Mouse (Mus musculus) layer of hippocampus, adult 9-11 months (tissue): ENCODE data around the gene Cenpp.

ENCODE experiments used
- DNase-seq: peaks from one replicate; pipeline ENCODE4 v3.0.0; 2022

Gene Cenpp

GRCm38 (mm10) chr13:49652481-49653179 is at the start of gene Cenpp, which contains the start of gene Nol8:
TSS of gene Cenpp (minus strand) at chr13:49652785.
TSS of gene Nol8 (plus strand) at chr13:49653078.
- peak; percentile 98 for DNase-seq

- peak; percentile 56 for DNase-seq
These were observed 38.5 kb upstream of the Cenpp start for GRCm38 (mm10) chr13:49691056-49691455.

- peak; percentile 41 for DNase-seq
These were observed 31.7 kb upstream of the Cenpp start for GRCm38 (mm10) chr13:49684266-49684665.

GRCm38 (mm10) chr13:49682233-49682846 is 29.8 kb upstream of the Cenpp start:
- DNase-seq = no peak

GRCm38 (mm10) chr13:49681351-49682232 is 29.0 kb upstream of the Cenpp start, which contains the start of gene Iars:
TSS of gene Iars (plus strand) at chr13:49682100.
- peak; percentile 99 for DNase-seq

- DNase-seq = no peak
These were observed 25.2 kb upstream of the Cenpp start for GRCm38 (mm10) chr13:49677793-49678192.

- DNase-seq = no peak
These were observed 576 bp upstream of the Cenpp start for GRCm38 (mm10) chr13:49653180-49653541.

GRCm38 (mm10) chr13:49651781-49652351 is 719 bp downstream of the Cenpp start:
- no peak for DNase-seq

GRCm38 (mm10) chr13:49651136-49651535 is 1.4 kb downstream of the Cenpp start:
- DNase-seq = no peak

- DNase-seq = no peak
These were observed 6.6 kb downstream of the Cenpp start for GRCm38 (mm10) chr13:49646019-49646418.

- no peak for DNase-seq
These were observed 7.7 kb downstream of the Cenpp start for GRCm38 (mm10) chr13:49644731-49645529.

- no peak for DNase-seq
These were observed 8.8 kb downstream of the Cenpp start for GRCm38 (mm10) chr13:49643669-49644362.

- no peak for DNase-seq
These were observed 9.9 kb downstream of the Cenpp start for GRCm38 (mm10) chr13:49642650-49643049.

GRCm38 (mm10) chr13:49639965-49640364 is 12.6 kb downstream of the Cenpp start:
- no peak for DNase-seq

GRCm38 (mm10) chr13:49629076-49629475 is 23.5 kb downstream of the Cenpp start:
- no peak for DNase-seq

- no peak for DNase-seq
These were observed 24.4 kb downstream of the Cenpp start for GRCm38 (mm10) chr13:49628167-49628566.

GRCm38 (mm10) chr13:49623216-49623615 is 29.4 kb downstream of the Cenpp start:
- no peak for DNase-seq

- no peak for DNase-seq
These were observed 34.2 kb downstream of the Cenpp start for GRCm38 (mm10) chr13:49618365-49618764.

- no peak for DNase-seq
These were observed 35.6 kb downstream of the Cenpp start for GRCm38 (mm10) chr13:49617021-49617420.

GRCm38 (mm10) chr13:49608589-49609322 is 43.8 kb downstream of the Cenpp start:
- no peak for DNase-seq

- no peak for DNase-seq
These were observed 44.9 kb downstream of the Cenpp start, which contains the start of gene Ogn for GRCm38 (mm10) chr13:49607714-49608113. TSS of gene Ogn (plus strand) at chr13:49608046.
